In the genomic region with DNA sequence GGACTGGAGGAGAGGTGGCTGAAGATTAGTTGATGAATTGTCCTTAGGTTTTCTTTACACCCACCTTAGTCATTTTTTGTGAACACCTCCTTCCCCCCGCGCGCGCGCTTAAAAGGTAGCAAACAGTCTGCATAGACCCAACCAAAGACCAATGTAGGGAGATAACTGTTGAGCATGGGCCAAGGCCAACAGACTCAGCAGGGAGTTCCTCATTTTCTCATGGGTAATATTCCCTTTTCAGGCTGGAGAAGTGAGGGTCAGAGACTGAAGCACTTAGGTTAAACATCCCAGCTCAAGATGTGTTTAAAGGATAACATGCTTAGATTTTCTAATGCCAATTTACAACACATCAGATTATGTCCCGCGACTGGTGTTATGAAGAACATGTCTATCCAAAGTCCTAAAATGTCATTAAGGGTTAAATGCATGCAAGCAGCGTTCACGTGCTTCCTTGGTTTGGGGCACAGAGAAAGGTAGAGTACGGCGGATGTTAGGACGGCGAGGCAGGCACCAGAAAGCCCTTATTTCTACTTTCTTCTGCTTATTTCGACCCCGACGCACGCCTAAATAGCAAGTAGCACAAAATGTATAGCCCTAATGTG, we compare ENCODE assay signal across 8 mouse cellular contexts. TPM values are rescaled to one million over a fixed set of nuclear protein-coding genes. Genes with fewer than 3 reads are reported as not detected.
A peak's percentile ranks its signal among the peaks of the same experiment; 100 is the strongest.
DNase-seq lines count a peak whose midpoint lies in the region; ATAC-seq and TF ChIP-seq lines count a peak whose summit lies in the region.

No protein-coding gene starts in this region.

- ATAC-seq in kidney, embryonic 15.5 days (replicated peaks; ENCODE audit: low FRiP score): no peak
- ATAC-seq in intestine, embryonic 15.5 days: peak; percentile 4; the same call in 1 of the 2 replicates
- 0 out of 2 replicates have a peak, but pooled peaks have one; percentile 23 for ATAC-seq in monocyte, adult 5-6 weeks (replicated peaks; ENCODE audit: insufficient number of reproducible peaks, low FRiP score, low TSS enrichment, poor library complexity, severe bottlenecking)

- H3K27ac ChIP-seq in kidney, embryonic 15.5 days: no peak overlapping the region
- peak overlapping the region; percentile 69 for H3K27ac ChIP-seq in cortical plate, adult 2 months (ENCODE audit: insufficient read depth, low read length)
- H3K27ac ChIP-seq in intestine, embryonic 15.5 days: no peak overlapping the region

- WGBS in kidney, embryonic 15.5 days: 31% methylated on average over 17 of the region's 17 CpGs
- 31% methylated on average over 17 of the region's 17 CpGs for WGBS in intestine, embryonic 15.5 days

- peak overlapping the region; percentile 42 for H3K4me3 ChIP-seq in kidney, embryonic 15.5 days (replicated peaks)
- H3K4me3 ChIP-seq in cortical plate, adult 2 months (ENCODE audit: insufficient read depth, low read length): peak overlapping the region; percentile 24
- H3K4me3 ChIP-seq in intestine, embryonic 15.5 days (replicated peaks): peak overlapping the region; percentile 40

- TF ChIP-seq CTCF in cortical plate, adult 2 months (IDR thresholded peaks at IDR 0.05; ENCODE audit: extremely low read depth, insufficient read depth, low read length): no peak

- intact Hi-C loops in gastrocnemius, postnatal 14 days (cut with DNase I; ENCODE audit: low total_unique reads): no loop called here

- H3K27me3 ChIP-seq in kidney, embryonic 15.5 days: peaks cover 36% of the 10 kb centered on the region
- H3K27me3 ChIP-seq in intestine, embryonic 15.5 days (replicated peaks): no peaks in the 10 kb centered on the region

- no peak overlapping the region for H3K9ac ChIP-seq in kidney, embryonic 15.5 days
- peak overlapping the region; percentile 37; the same call in 1 of the 2 replicates for H3K9ac ChIP-seq in intestine, embryonic 15.5 days

- H3K36me3 ChIP-seq in kidney, embryonic 15.5 days: no peaks in the 10 kb centered on the region
- H3K36me3 ChIP-seq in intestine, embryonic 15.5 days: no peaks in the 10 kb centered on the region

- DNase-seq in kidney, postnatal 14 days: no peak
- no peak for DNase-seq in gastrocnemius, postnatal 10 days
- DNase-seq in gastrocnemius, postnatal 14 days: no peak
- no peak for DNase-seq in gastrocnemius, postnatal 25 days

- peaks cover 17% of the 10 kb centered on the region for H3K4me1 ChIP-seq in kidney, embryonic 15.5 days
- no peaks in the 10 kb centered on the region for H3K4me1 ChIP-seq in cortical plate, adult 2 months (ENCODE audit: control insufficient read depth, insufficient read depth, low read length)
- H3K4me1 ChIP-seq in intestine, embryonic 15.5 days (replicated peaks): peaks cover 12% of the 10 kb centered on the region; the same call in 1 of the 2 replicates

- H3K4me2 ChIP-seq in kidney, embryonic 15.5 days: peak overlapping the region; percentile 79
- H3K4me2 ChIP-seq in intestine, embryonic 15.5 days (replicated peaks): peak overlapping the region; percentile 92

- TF ChIP-seq POLR2A in cortical plate, adult 2 months (IDR thresholded peaks at IDR 0.05; ENCODE audit: extremely low read depth, insufficient read depth, low read length): no peak

- H3K9me3 ChIP-seq in kidney, embryonic 15.5 days (replicated peaks): no peaks in the 10 kb centered on the region
- no peaks in the 10 kb centered on the region for H3K9me3 ChIP-seq in intestine, embryonic 15.5 days

RNA-seq across cellular contexts. Expression of a gene that starts 37.5 kb away (rescaled TPM):
- polyA plus RNA-seq in kidney, embryonic 15.5 days (2015; fragmentation: Nextera tagmentation; extraction: Ambion mirVana): 7.8 and 10.4 TPM in 2 replicates
- polyA plus RNA-seq in cortical plate, adult 2 months (2012; rRNA removed): 100 and 101 TPM in 2 replicates
- 11.3 and 13.4 TPM in 2 replicates for polyA plus RNA-seq in intestine, embryonic 15.5 days (2015; fragmentation: Nextera tagmentation; extraction: Ambion mirVana)
- 57.5 to 73.6 TPM (median 60.1 TPM) in 3 replicates for total RNA-seq in monocyte, adult 5-6 weeks (2017)
- total RNA-seq in gastrocnemius, postnatal 10 days (2021): 1 to 10 TPM; 2.2 to 3.8 TPM
- 1 to 10 TPM; 1.2 to 1.9 TPM for total RNA-seq in gastrocnemius, postnatal 14 days (2021)
- 1 to 10 TPM in 1 of 2 experiments, under 1 TPM in 1; 0.88 to 1.4 TPM for total RNA-seq in gastrocnemius, postnatal 25 days (2021)

RNA-seq across cellular contexts. Expression of a gene that starts 55.8 kb away (rescaled TPM):
- 6.0 and 6.3 TPM in 2 replicates for polyA plus RNA-seq in kidney, embryonic 15.5 days (2015; fragmentation: Nextera tagmentation; extraction: Ambion mirVana)
- polyA plus RNA-seq in cortical plate, adult 2 months (2012; rRNA removed): 12.7 and 13.1 TPM in 2 replicates
- polyA plus RNA-seq in intestine, embryonic 15.5 days (2015; fragmentation: Nextera tagmentation; extraction: Ambion mirVana): 3.9 and 4.5 TPM in 2 replicates
- total RNA-seq in monocyte, adult 5-6 weeks (2017): 17.1 to 28.8 TPM (median 25.1 TPM) in 3 replicates
- 10 to 100 TPM; 18.4 to 22.9 TPM for total RNA-seq in gastrocnemius, postnatal 10 days (2021)
- total RNA-seq in gastrocnemius, postnatal 14 days (2021): 10 to 100 TPM; 15.5 to 18.5 TPM
- total RNA-seq in gastrocnemius, postnatal 25 days (2021): 10 to 100 TPM; 18.4 to 20.9 TPM

RNA-seq across cellular contexts. Expression of a gene that starts 56.7 kb away (rescaled TPM):
- polyA plus RNA-seq in kidney, embryonic 15.5 days (2015; fragmentation: Nextera tagmentation; extraction: Ambion mirVana): 0.14 TPM in 1 of 2 replicates, not detected in the other
- 0.10 TPM in 1 of 2 replicates, not detected in the other for polyA plus RNA-seq in cortical plate, adult 2 months (2012; rRNA removed)
- 0.20 and 0.21 TPM in 2 replicates for polyA plus RNA-seq in intestine, embryonic 15.5 days (2015; fragmentation: Nextera tagmentation; extraction: Ambion mirVana)
- not detected in 3 replicates for total RNA-seq in monocyte, adult 5-6 weeks (2017)
- total RNA-seq in gastrocnemius, postnatal 10 days (2021): not detected
- total RNA-seq in gastrocnemius, postnatal 14 days (2021): not detected
- not detected for total RNA-seq in gastrocnemius, postnatal 25 days (2021)

Comparison
In these comparisons a context has a peak if more than half of its experiments do, and no peak if none do; other contexts are left out.
1. RNA of a gene that starts 37.5 kb away (total RNA-seq): 57.5 to 73.6 TPM in monocyte, adult 5-6 weeks; 2.2 to 3.8 TPM in gastrocnemius, postnatal 10 days, 1.2 to 1.9 TPM in gastrocnemius, postnatal 14 days and 0.88 to 1.4 TPM in gastrocnemius, postnatal 25 days; every median in the first group is over 10 times any median in the second.
2. Peak in every context shown above with its lines, with median percentiles within 50 percentile points of each other: H3K4me3 ChIP-seq.